Mouse (Mus musculus) midbrain, embryonic 13.5 days (tissue): ENCODE results near the gene Wscd2. TPM values are rescaled to one million over a fixed set of nuclear protein-coding genes. Genes with fewer than 3 reads are reported as not detected.

Source experiments
- ATAC-seq: fragments of 200-750 bp; cut with Nextera tagmentation; 2 replicates; pipeline ENCODE4 v1.8.0; 2017; ENCODE audit warnings: mild to moderate bottlenecking, moderate TSS enrichment, moderate library complexity
- H3K27ac ChIP-seq: fragments of 300-500 bp; sonication (generic); 2 replicates; pipeline ENCODE4 v1.5.1; 2015; ENCODE audit warnings: inconsistent platforms, mild to moderate bottlenecking, moderate library complexity
- H3K27me3 ChIP-seq: fragments of 300-500 bp; sonication (generic); 2 replicates; pipeline ENCODE4 v1.6.1; 2015; ENCODE audit warnings: mild to moderate bottlenecking, inconsistent platforms
- H3K36me3 ChIP-seq: fragments of 300-500 bp; sonication (generic); 2 replicates; pipeline ENCODE4 v1.6.1; 2015; ENCODE audit warnings: mild to moderate bottlenecking, inconsistent platforms
- H3K4me1 ChIP-seq: fragments of 300-500 bp; sonication (generic); replicated peaks from 2 replicates; pipeline ENCODE4 v1.6.1; 2015; ENCODE audit warnings: inconsistent platforms
- H3K4me2 ChIP-seq: fragments of 300-500 bp; sonication (generic); replicated peaks from 2 replicates; pipeline ENCODE4 v1.6.1; 2015; ENCODE audit warnings: moderate library complexity, mild to moderate bottlenecking, inconsistent platforms
- H3K4me3 ChIP-seq: fragments of 300-500 bp; sonication (generic); replicated peaks from 2 replicates; pipeline ENCODE4 v1.5.1; 2015; ENCODE audit warnings: mild to moderate bottlenecking, inconsistent platforms
- H3K9ac ChIP-seq: fragments of 300-500 bp; sonication (generic); replicated peaks from 2 replicates; pipeline ENCODE4 v1.6.1; 2015; ENCODE audit warnings: mild to moderate bottlenecking, inconsistent platforms
- H3K9me3 ChIP-seq: fragments of 300-500 bp; sonication (generic); 2 replicates; pipeline ENCODE4 v1.6.1; 2016; ENCODE audit warnings: mild to moderate bottlenecking, inconsistent platforms
- WGBS: fragments of 180-500 bp; shearing (Covaris S2); methylation state at CpG from one replicate; pipeline ENCODE4 v1.1.7; 2015; 5-methylcytosine and 5-hydroxymethylcytosine counted together
- polyA plus RNA-seq: library from polyadenylated mRNA; unstranded; fragments of >200 nt; fragmentation: Nextera tagmentation; extraction: Ambion mirVana; gene quantifications from 2 replicates; pipeline ENCODE4 v1.2.1, GENCODE M21; 2015

The Wscd2 gene
- polyA plus RNA-seq: 9.4 and 10.6 TPM in 2 replicates

GRCm38 (mm10) chr5:113490033-113490432 is at the start of gene Wscd2:
Gene Wscd2, plus strand, starts transcription at chr5:113490333.
- H3K4me1 ChIP-seq: peaks cover 41% of the 10 kb centered on the region
- peak within 1 kb of the TSS; percentile 69 for H3K4me3 ChIP-seq
- no peaks in the 10 kb centered on the region for H3K36me3 ChIP-seq
- WGBS: 57% methylated on average over 6 of the region's 6 CpGs
- peak within 1 kb of the TSS; percentile 83 for H3K27ac ChIP-seq
- peak within 1 kb of the TSS; percentile 89 for H3K9ac ChIP-seq
- H3K27me3 ChIP-seq: peaks cover 10% of the 10 kb centered on the region
- H3K9me3 ChIP-seq: no peaks in the 10 kb centered on the region
- H3K4me2 ChIP-seq: peak within 1 kb of the TSS; percentile 91
- ATAC-seq: no peak

- H3K27ac ChIP-seq: peak overlapping the region; percentile 51
- no peaks in the 10 kb centered on the region for H3K27me3 ChIP-seq
- no peak overlapping the region for H3K4me3 ChIP-seq
- 55% methylated on average over 3 of the region's 3 CpGs for WGBS
- H3K4me2 ChIP-seq: no peak overlapping the region
- no peak overlapping the region for H3K9ac ChIP-seq
- 0 out of 2 replicates have a peak, but pooled peaks cover 9% of the 10 kb centered on the region for H3K4me1 ChIP-seq
- no peaks in the 10 kb centered on the region for H3K36me3 ChIP-seq
- ATAC-seq: peak; percentile 77
- H3K9me3 ChIP-seq: no peaks in the 10 kb centered on the region
Measured at GRCm38 (mm10) chr5:113442180-113442579, 48.0 kb upstream of the Wscd2 start.

GRCm38 (mm10) chr5:113448023-113448734 is 42.0 kb upstream of the Wscd2 start:
- Histone ChIP-seq H3K36me3 (no peaks in the 10 kb centered on the region), H3K9me3 (no peaks in the 10 kb centered on the region), H3K9ac (no peak overlapping the region), H3K4me2 (no peak overlapping the region), H3K27ac (peak overlapping the region; percentile 61), H3K27me3 (no peaks in the 10 kb centered on the region), H3K4me3 (no peak overlapping the region), H3K4me1 (peaks cover 27% of the 10 kb centered on the region)
- peak; percentile 60 for ATAC-seq
- 49% methylated on average over 9 of the region's 9 CpGs for WGBS

GRCm38 (mm10) chr5:113449336-113449735 is 40.8 kb upstream of the Wscd2 start:
- H3K27ac ChIP-seq: no peak overlapping the region
- WGBS: 81% methylated on average over 3 of the region's 3 CpGs
- H3K27me3 ChIP-seq: no peaks in the 10 kb centered on the region
- ATAC-seq: no peak
- H3K9me3 ChIP-seq: no peaks in the 10 kb centered on the region
- H3K9ac ChIP-seq: no peak overlapping the region
- no peak overlapping the region for H3K4me2 ChIP-seq
- no peaks in the 10 kb centered on the region for H3K36me3 ChIP-seq
- peaks cover 37% of the 10 kb centered on the region for H3K4me1 ChIP-seq
- H3K4me3 ChIP-seq: no peak overlapping the region

- Histone ChIP-seq H3K9me3 (no peaks in the 10 kb centered on the region), H3K9ac (no peak overlapping the region; the same call in 1 of the 2 replicates), H3K36me3 (no peaks in the 10 kb centered on the region), H3K4me2 (no peak overlapping the region), H3K27me3 (no peaks in the 10 kb centered on the region), H3K4me3 (no peak overlapping the region), H3K27ac (peak overlapping the region; percentile 64), H3K4me1 (peaks cover 43% of the 10 kb centered on the region)
- WGBS: 10% methylated on average over 1 of the region's 1 CpGs
- ATAC-seq: no peak
Measured at GRCm38 (mm10) chr5:113452691-113453090, 37.4 kb upstream of the Wscd2 start.

- no peaks in the 10 kb centered on the region for H3K36me3 ChIP-seq
- H3K9ac ChIP-seq: no peak overlapping the region
- H3K4me2 ChIP-seq: no peak overlapping the region
- under 1% methylated on average over 4 of the region's 4 CpGs for WGBS
- H3K9me3 ChIP-seq: no peaks in the 10 kb centered on the region
- H3K4me1 ChIP-seq: peaks cover 36% of the 10 kb centered on the region
- peak overlapping the region; percentile 64 for H3K27ac ChIP-seq
- H3K27me3 ChIP-seq: no peaks in the 10 kb centered on the region
- H3K4me3 ChIP-seq: no peak overlapping the region
- ATAC-seq: peak; percentile 25; the same call in 1 of the 2 replicates
Measured at GRCm38 (mm10) chr5:113453356-113453755, 36.8 kb upstream of the Wscd2 start.

GRCm38 (mm10) chr5:113456020-113456419 is 34.1 kb upstream of the Wscd2 start:
- 92% methylated on average over 10 of the region's 10 CpGs for WGBS
- H3K27ac ChIP-seq: no peak overlapping the region
- no peak overlapping the region for H3K4me2 ChIP-seq
- H3K4me1 ChIP-seq: peaks cover 48% of the 10 kb centered on the region
- no peak for ATAC-seq
- H3K36me3 ChIP-seq: no peaks in the 10 kb centered on the region
- no peak overlapping the region for H3K9ac ChIP-seq
- H3K27me3 ChIP-seq: peaks cover 5% of the 10 kb centered on the region; the same call in 1 of the 2 replicates
- H3K9me3 ChIP-seq: no peaks in the 10 kb centered on the region
- H3K4me3 ChIP-seq: no peak overlapping the region

GRCm38 (mm10) chr5:113456756-113457155 is 33.4 kb upstream of the Wscd2 start:
- no peak for ATAC-seq
- Histone ChIP-seq H3K9me3 (no peaks in the 10 kb centered on the region), H3K4me2 (no peak overlapping the region), H3K4me3 (no peak overlapping the region), H3K27ac (no peak overlapping the region), H3K36me3 (no peaks in the 10 kb centered on the region), H3K27me3 (peaks cover 5% of the 10 kb centered on the region; the same call in 1 of the 2 replicates), H3K4me1 (peaks cover 50% of the 10 kb centered on the region), H3K9ac (no peak overlapping the region)
- 92% methylated on average over 4 of the region's 4 CpGs for WGBS

GRCm38 (mm10) chr5:113457260-113457659 is 32.9 kb upstream of the Wscd2 start:
- Histone ChIP-seq H3K9ac (no peak overlapping the region), H3K4me3 (no peak overlapping the region), H3K27me3 (peaks cover 5% of the 10 kb centered on the region; the same call in 1 of the 2 replicates), H3K4me1 (peaks cover 50% of the 10 kb centered on the region), H3K9me3 (no peaks in the 10 kb centered on the region), H3K36me3 (no peaks in the 10 kb centered on the region), H3K27ac (peak overlapping the region; percentile 5; the same call in 1 of the 2 replicates), H3K4me2 (no peak overlapping the region)
- ATAC-seq: no peak
- WGBS: 51% methylated on average over 6 of the region's 6 CpGs

GRCm38 (mm10) chr5:113459942-113460341 is 30.2 kb upstream of the Wscd2 start:
- Histone ChIP-seq H3K36me3 (no peaks in the 10 kb centered on the region), H3K4me1 (peaks cover 41% of the 10 kb centered on the region), H3K27me3 (peaks cover 13% of the 10 kb centered on the region), H3K27ac (0 out of 2 replicates have a peak overlapping the region, but pooled peaks have one; percentile 2), H3K4me2 (no peak overlapping the region), H3K9me3 (no peaks in the 10 kb centered on the region), H3K4me3 (no peak overlapping the region), H3K9ac (no peak overlapping the region)
- WGBS: 38% methylated on average over 7 of the region's 7 CpGs
- 0 out of 2 replicates have a peak, but pooled peaks have one; percentile 26 for ATAC-seq

GRCm38 (mm10) chr5:113461582-113461981 is 28.6 kb upstream of the Wscd2 start:
- Histone ChIP-seq H3K27ac (peak overlapping the region; percentile 68), H3K27me3 (peaks cover 13% of the 10 kb centered on the region), H3K4me3 (peak overlapping the region; percentile 28), H3K9me3 (no peaks in the 10 kb centered on the region), H3K36me3 (no peaks in the 10 kb centered on the region), H3K9ac (peak overlapping the region; percentile 53), H3K4me1 (peaks cover 49% of the 10 kb centered on the region), H3K4me2 (peak overlapping the region; percentile 54)
- 10% methylated on average over 16 of the region's 16 CpGs for WGBS
- ATAC-seq: peak; percentile 67

GRCm38 (mm10) chr5:113461998-113462625 is 28.0 kb upstream of the Wscd2 start:
- peak; percentile 34; the same call in 1 of the 2 replicates for ATAC-seq
- H3K4me2 ChIP-seq: peak overlapping the region; percentile 54
- peaks cover 13% of the 10 kb centered on the region for H3K27me3 ChIP-seq
- peaks cover 54% of the 10 kb centered on the region for H3K4me1 ChIP-seq
- H3K36me3 ChIP-seq: no peaks in the 10 kb centered on the region
- peak overlapping the region; percentile 28 for H3K4me3 ChIP-seq
- peak overlapping the region; percentile 75 for H3K27ac ChIP-seq
- no peaks in the 10 kb centered on the region for H3K9me3 ChIP-seq
- peak overlapping the region; percentile 53 for H3K9ac ChIP-seq
- 16% methylated on average over 21 of the region's 21 CpGs for WGBS
